Mouse (Mus musculus) frontal cortex, adult 2 months (tissue): ENCODE measurements around the gene Tifab. TPM values are rescaled to one million over a fixed set of nuclear protein-coding genes. Genes with fewer than 3 reads are reported as not detected.
"Not testable (repeated sequence)": the region's sequence is repeated elsewhere in the genome, so short reads cannot be mapped to it uniquely, and the experiment has no call there.

Experiments
- DNase-seq, 2 experiments: peaks; one replicate each; pipeline ENCODE4 v3.0.0; 2022; ENCODE audit warnings: low spot score in 1 of 2; ENCODE audit errors: extremely low spot score in 1 of 2
- polyA plus RNA-seq: library from polyadenylated mRNA; depleted of rRNA; stranded (reverse); fragments of >200 nt; gene quantifications from 2 replicates; pipeline ENCODE4 v1.2.3, GENCODE M21; 2012; rRNA removed

Gene Tifab
- 2.1 and 2.2 TPM in 2 replicates for polyA plus RNA-seq

DNA sequence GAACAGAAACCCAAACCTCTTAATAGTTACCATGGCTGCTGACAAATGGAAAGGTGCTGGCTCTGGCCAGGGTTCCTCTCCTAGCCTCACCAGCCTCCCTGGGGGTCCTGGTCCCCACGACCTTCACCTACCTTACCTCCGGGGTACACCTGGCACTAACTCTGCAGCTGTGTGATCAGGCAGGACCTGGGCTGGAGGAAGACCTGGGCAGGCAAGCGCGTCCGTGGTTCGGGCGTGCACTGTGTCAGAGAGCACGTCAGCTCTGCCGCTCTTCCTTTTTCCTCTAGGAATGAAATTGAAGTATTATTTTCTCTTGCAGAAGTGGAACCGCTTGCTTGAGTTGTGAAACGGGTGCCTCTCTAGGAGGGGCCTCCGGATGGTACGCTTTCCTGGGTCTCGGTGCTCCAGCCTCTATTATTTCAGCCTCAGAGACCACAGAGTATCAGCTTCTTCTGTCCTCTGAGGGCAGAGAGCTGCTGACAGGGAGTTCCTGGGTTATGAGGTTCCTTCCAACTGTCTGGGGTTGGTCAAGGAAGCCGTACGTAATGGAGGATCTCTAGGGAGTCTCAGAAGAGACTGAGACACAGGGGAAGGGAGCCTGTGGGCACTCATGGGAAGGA lies at the start of gene Tifab:
TSS of gene Tifab (minus strand) at position 470 of the 620 bp plus-strand sequence.
- DNase-seq, result no peak

DNA sequence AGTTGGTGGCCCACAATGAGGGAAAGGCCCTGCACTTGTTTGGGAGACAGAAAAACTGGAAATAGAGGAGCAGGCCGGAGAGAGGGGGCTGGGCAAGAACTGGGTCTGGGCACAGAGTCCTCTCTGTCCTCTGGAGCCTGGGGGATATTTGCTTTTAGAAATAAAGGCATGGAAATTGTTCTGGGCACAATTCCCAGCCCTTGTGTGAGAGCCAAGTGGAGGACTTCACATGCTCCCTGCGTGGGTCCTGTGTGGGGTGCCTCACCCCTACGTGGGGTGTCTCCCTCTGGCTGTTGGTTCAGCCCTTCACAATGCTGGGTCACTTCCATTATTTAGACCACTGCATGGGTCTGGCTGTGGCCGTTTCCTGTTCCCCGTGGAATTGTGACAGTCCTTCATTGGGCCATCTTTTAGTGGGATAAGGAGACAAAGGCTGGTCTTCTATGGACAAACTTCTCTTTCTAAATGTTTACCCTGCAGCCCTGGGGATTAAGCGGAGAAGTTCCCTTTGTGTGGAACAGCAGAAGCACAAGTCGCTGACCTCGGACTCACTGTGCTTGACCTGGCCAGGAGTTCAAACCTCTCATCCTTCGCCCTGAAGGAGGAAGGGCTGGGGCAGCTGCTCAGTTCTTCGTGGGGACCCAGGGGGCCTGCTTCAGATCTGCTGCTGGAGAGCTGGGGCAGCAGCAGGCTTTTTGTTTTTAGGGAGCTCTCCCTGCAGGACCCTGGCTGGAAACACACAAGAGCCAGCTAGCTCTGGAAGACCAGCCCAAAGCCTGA lies 47.7 kb upstream of the Tifab start:
- DNase-seq, result peak; percentile 59 to 71

DNA sequence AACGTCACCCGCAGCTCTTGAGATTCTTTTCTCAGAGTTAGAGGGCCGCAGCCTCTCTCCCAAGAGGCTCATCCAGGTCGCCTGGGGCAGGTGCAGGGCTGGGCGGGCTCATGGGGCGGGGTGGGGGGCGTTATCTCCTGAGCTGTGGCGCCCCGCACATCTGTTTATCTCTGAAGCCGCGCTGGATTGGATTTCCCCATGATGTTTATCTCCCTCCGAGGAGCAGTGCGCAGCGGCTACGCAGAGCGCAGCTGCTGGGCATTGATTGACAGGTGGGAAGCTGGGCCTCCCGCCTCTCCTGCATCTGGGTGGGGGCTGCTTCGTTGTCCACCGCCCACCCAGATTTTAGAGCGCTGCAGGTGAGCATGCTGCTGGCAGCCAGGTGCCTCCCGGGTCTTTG lies 44.9 kb upstream of the Tifab start:
- no peak for DNase-seq

DNA sequence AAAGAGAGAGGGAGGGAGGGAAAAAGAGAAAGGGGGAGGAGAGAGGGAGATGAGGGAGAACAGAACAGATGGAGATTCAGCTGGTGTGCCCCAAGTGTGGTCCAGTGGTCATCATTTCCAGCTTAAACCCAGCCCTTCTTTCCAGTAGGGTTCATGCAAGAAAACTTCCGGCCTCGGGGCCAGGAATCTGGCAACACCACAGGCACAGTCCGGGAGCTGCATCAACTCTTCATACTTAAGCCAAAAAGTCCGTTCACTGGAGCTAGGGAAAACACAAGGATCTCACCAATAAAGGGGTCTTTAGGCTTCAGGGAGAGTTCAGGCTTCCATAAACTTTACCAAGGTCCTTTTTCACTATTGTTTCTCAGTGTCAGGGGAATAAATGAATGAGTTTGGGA lies 44.2 kb upstream of the Tifab start:
- no peak for DNase-seq

DNA sequence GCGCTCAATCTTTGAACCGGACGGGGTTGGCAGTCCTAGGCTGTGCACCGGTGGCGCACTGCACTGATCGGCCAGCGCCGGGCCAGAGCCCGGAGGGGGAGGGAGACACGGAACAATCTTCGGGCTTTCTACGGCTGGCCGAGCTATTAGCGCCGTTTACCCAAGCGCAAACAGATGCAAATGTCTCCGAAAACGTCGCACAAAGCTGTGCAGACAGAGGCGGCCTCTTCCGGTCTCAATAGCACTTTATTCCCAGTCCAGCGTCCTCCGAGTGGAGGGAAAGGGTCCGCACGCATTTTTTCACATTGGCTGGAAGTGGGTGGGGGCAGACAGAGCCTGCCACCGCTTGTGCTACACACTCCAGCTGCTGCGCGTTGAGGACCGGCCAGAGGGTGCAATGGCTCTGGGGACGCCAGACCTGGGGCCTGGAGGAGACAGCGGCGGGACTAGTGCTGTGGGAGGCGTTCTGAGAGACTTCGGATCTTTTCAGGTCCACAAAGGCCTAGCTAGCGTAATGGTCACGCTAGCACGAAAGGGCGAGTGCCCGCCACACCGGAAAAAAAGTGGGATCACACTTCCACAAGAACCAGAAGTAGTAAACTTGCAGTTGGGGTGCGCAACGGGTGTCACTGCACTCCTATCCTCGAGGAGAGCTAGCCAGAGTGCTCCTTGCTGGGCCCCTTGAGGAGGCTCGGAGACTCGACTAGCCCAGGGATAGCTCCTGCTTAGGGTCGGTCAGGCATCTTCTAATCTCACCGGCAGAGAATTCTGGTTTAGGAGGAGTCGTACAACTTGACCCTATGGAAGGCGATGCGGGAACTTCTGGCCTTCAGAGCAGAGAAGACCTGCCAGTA lies 43.5 kb upstream of the Tifab start:
- DNase-seq, result peak; percentile 28 to 43

DNA sequence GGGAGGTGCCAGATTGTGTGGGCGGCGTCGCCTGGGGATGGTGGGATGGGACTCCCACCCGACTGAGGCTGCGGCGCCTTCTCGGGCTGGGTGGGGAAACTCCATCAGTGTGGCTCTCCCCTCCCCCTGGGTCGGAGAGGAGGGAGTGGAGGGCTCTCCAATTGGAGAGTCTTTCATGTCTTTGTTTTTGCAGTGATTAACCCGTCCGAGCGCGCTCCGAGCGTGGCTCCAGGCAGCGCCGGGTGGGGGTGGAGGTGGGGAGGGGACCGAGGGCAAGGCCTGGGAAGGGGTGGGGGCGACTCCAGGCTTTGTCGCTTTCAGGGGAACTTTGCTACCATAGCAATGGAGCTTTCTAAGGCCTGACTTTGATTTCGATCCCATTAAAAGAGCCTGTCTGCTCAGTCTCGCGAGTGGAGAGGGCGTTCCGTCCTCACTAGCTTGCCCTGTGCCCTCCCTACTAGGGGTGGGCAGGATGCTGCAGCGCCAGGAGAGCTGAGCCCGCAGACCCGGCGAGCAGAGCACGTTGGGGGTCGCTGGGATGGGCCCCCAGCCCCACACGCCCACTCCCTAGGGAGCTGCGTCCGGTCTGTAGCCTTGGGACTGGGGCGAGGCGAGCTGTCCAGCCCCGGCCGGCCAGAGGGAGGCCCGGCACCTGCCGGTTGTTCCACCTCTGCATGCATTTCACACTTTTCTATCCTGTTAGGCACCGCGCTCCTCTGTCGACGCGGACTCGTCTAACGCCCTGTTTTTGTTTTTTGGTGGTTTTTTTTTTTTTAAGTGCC lies 42.6 kb upstream of the Tifab start:
- DNase-seq, result peak in 1 of 2 experiments; percentile 22

DNA sequence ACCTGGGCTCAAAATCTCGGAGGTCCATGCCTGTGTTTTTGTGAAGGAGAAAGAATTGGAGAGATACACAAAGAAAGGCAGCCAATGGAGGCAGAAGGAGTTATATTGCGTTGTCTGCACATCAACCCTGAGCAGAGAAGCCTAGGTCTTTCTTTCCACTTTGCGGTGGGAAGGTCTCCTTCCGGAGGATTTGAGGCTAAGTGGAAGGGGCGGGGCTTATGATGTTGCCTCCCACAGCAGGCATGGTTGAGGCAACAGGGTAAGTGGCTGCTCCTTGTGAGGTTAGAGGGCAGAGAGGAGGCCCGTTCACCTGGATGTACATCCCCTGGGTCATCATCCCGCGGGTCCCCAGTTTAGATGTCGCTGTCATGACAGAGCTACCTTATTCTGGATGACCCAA lies 40.6 kb upstream of the Tifab start:
- no peak for DNase-seq

DNA sequence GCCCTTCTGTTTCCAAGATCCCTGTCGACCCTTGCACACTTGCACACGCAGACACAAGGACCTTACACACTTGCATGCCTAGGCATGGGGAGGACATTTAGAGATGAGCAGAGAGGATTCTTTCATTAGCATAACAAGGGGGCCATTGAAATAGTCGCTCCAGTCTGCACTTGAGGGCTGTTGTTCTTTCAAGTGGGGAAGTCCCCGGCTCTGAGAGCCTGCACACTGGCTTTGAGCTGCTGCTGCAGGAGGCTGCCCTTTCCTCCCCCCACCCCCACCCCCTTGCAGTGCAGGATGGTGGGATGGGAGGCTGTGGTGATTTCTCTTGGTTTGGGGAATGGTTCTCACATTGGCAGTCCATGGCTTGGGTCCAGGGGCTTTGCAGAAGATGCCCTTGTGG lies 37.4 kb upstream of the Tifab start:
- no peak for DNase-seq

DNA sequence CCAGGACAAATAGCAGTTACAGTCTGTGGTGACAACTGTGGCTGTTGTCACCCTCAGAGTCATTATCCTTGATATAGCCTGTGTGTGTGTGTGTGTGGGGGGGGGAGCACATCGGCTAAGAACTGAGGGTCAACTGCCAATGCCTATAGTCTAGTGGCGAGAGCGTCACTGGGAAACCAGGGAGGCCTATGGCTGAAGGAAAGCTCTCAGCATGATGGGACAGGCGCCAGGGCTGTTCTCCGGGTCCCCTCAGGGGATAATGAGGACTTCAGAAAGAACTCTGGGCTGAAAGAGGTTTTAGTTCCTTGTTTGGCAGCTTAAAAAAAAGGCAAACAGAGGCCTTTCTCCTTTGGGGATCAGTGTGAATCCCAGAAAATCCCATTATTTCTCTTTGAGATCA lies 35.9 kb upstream of the Tifab start:
- peak in 1 of 2 experiments; percentile 30 for DNase-seq

DNA sequence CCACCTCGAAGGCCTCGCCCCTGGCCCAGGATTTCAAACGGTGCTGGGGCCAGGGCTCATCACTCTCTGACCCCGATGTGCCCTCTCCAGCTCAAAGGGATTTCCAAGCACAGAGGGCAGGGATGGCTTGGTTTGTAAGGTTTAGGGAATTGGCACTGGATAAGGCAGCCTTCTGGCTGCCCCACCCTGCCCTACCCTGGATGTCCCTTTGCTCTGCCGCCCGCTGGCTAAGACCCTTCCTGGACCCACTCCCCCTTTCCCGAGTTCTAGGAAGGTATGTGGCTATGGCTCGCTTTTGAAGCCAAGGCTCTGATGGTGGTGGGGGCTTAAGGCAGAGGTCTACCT lies 30.4 kb upstream of the Tifab start:
- no peak for DNase-seq

DNA sequence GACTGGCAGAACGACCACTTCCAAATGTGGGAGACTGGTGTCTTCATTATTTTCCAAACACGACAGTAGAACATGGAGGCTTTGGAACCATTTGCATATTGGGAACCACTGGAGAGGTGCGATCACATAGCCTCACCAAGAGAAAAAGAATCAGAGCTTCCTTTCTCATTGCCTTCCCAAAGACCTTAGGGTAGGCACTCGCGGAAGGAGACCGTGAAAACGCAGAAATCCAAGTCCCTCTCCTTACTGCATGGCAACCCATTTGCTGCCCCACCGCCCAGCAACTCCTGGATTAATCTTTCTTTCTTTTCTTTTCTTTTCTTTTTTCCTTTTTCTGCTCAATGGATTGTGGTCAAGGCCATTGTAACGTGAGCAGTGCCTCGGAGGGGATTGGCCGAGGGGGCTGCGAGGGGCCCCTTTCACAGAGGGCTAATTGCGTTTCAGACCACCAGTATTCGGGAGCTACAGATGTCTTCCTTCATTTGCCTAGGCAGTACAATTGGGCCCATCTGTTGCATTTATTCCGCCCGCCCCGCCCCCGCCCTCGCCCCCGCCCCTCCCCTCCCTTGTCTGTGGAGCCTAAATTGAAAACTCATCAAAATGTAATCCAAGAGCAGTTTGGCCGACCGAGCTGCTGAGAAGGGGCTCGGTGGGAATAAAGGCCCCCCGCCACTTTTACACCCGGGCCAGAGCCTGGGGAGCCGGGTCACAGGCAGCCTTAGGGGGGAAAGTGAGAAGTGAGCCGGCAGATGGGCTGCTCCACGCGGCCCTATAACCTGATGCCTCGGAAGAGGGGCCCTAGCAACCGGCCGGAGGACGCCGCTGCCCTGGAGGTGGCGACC lies 29.8 kb upstream of the Tifab start:
- no peak for DNase-seq

DNA sequence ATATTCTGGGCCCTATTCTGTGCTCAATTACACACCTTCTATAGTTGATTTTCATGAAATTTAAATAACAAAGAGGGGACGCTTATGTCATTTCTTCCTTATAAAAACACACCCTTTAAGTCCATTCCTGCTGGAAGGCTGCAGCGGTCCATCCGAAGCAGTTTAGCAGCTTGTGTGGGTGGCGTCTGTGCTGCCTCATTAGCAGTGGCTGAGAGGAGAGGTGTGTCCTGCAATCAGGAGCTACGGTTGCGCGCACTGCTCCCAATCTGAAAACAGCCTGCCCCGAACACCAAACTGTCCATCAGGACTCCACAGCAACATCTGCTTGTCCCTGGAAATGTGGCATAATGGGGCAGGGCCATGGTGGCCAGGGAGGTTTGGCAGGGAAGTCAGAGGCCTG lies 20.8 kb upstream of the Tifab start:
- DNase-seq, result no peak

DNA sequence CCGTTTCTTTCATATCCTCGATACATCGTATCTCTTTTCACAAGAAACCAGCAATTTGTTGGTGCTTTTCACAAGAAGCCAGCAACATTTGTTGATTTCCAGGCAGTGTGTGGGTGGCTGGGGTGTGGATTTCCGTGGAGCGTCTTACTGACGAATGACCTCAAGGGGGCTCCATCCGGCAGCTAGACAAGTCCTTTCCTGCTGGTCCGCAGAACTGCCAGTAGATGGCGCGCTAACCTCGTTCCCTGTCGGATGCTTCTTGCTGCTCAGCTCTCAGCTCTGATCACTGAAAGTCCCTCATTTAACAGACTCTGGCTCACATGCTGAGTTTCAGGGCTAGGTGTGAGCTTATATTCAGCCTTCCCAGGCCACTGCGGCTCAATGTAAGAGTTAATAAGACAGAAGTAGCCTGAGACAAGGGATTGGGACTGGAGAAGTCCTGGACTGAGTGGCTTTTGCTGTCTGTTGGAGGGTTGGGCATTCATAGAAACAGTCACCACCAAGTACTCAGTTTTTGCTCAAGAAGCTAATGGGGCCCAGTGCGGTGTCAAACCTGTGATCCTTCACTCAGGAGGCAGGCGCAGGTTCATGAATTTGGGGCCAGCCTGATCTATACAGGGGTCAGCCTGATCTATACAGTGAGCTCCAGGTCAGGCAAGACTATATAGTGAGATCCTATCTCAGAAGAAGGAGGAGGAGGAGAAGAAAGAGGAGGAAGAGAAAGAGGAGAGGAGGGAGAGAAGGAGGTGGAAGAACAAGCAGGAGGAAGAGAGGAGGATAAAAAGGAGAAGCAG lies 19.0 kb upstream of the Tifab start:
- DNase-seq, result peak; percentile 80 to 97

DNA sequence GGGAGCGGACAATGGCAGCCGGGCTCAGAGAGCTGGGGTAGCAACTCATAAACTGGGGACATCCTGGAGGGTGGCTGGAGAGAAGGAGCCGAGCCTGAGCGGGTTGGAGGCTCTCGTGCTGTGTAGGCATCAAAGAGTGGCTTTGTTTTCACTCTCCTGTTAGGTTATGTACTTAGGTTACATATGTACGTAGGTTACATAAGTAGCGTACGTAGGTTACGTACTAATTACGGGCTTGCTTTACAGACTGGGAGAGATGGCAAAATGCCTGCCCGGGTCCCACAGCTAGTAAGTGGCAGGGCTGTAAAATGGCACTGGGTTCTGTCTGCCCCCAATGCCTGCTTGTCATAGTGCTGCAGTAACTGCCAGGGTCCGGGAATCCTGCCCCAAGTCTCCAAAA lies 18.3 kb upstream of the Tifab start:
- no peak for DNase-seq

DNA sequence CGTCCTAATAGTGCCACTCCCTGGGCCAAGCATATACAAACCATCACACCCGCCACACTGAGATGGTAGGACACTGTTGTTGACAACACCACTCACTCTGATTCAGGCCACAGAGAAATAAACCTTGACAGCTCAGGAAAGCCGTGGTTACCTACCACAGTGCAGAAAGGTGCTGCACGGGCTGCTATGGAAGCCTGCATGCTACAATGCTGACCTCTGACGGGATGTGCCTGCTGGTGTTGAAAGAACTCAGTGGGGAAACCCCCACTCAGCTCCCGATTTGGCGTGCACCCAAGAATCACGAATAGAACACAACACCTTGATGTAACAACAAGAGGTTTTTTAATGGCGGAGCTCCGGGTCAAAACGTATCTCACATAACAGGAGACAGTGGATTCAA lies 17.1 kb upstream of the Tifab start:
- not testable (repeated sequence) for DNase-seq

DNA sequence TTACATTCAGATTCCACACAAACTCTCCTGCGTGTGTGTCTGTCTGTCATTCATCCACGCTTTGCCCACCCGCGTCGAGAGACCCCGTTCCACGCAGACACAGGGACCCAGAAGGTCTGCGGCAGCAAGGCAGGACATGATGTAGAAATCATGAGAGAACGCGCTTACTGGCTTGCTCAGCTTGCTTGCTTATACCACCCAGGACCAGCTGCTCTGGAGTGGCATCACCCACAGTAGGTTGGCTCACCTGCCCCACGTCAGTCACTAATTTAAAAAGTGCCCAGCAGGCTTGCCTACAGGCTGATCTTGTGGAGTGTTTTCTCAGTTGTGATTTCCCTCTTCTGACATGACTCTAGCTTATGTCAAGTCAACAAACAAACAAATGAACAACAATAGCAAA lies 15.5 kb upstream of the Tifab start:
- not testable (repeated sequence) for DNase-seq

DNA sequence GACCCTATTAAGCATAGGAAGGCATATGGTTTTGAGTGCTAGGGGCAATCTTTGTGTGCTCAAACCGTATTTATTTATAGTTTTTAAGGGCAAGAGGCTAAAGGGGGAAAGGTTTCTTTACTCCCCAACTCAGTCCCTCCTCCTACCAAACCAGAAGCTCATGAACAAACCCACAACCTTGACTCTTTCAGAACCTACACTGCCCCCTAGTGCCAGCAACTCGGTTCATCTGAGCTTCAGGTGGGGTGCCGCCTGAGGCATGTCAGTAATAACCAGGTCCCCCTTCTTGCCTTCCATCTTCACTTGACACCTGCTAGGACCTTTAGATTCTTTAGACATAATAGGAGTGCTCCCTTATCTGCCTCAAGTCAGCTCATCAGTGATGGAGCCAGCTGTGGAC lies 12.5 kb upstream of the Tifab start:
- peak in 1 of 2 experiments; percentile 51 for DNase-seq

DNA sequence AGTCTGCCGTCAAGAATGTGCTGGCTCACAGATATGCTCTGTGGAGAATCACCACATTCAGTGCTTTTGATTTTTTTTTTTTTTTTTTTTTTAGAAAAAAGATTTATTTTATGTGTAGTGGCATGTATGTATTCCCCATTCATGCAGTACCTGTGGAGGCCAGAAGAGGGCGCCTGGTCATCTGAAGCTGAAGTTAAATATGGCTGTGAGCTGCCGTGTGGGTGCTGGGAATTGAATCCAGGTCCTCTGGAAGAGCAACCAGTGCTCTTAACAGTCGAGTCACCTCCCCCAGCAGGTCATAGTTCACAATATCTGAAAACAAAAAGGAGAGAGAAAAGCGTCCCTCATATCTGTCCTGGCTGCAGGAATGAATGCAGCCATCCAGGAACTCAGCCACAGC lies 11.0 kb upstream of the Tifab start:
- DNase-seq, result no peak

DNA sequence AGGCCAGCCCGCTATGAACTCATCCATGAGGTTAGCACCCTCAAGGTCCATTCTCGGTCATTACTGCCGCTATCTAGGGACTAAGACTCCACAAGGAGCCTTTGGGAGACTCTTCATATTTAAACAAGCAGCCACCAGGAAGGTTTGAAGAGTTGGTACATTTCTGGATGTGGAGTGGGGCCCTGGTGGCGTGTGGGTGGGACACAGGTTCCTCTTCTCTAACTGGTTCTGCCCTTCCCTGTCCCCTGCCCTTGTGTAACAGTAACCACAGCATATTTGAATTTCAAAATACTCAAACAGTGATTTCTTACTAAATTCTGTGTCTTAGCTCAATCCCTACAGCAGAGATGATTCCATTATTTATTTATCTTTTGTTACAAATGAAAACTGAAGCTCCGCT lies 5.0 kb upstream of the Tifab start:
- no peak for DNase-seq
